ENCODE assay signal across 10 mouse cellular contexts in the genomic region with DNA sequence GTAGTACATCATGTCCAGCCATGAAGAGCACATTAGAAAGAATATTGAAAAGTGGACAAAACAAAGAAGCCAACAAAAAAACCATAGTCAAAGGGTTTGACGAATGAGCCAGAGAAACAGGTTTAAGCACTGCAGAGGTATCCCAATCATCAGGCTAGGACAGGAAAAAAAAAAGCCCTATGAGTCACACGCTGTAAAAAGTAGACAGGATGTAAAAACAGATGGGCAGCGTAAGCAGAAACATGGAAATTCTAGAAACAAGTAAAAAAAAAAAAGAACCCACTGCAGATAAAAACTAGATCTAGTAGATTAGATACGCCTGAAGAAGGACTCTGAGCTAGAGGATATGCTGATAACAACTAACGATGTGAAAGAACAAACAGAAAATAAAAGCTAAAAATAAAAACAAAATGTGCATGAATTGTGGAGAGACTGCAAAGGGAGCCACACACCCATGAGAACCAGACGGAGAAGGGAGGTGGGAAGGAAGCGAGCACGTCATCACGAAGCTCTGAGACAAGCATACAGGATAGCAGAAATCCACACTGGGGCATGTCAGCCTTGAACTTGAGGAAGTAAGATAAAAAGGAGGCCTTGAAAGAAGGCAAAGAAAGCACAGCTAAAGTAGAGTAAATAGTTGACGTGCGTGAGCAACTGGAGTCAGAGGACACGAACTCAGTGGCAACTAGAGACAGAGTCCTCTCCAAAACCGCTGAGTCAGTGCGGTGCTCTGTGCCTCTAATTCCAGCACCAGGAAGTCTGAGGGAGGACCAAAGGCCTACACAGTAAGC.
A peak's percentile ranks its signal among the peaks of the same experiment; 100 is the strongest.
DNase-seq lines count a peak whose midpoint lies in the region; ATAC-seq and TF ChIP-seq lines count a peak whose summit lies in the region.
"Had no signal": no experiment of that assay in that cellular context is flagged by ENCODE, and none has a peak within 500 bp of the region (broad histone marks: within the 10 kb centered on the region; RNA-seq: fewer than 3 reads in every experiment).

No protein-coding gene starts in this region.

- intact Hi-C loops in heart, postnatal 25 days (cut with DNase I), result loop anchor here (5.0 to 10.0 kb wide), 2 partner anchors 44 to 1101 kb away; no protein-coding TSS in a partner anchor

- no peaks in the 10 kb centered on the region for H3K36me3 ChIP-seq in heart, postnatal 0 days (replicated peaks; ENCODE audit: control insufficient read depth, insufficient read depth, low read length)
- H3K36me3 ChIP-seq: embryonic facial prominence, embryonic 13.5 days had no signal

- TF ChIP-seq CTCF in heart, postnatal 0 days (IDR thresholded peaks at IDR 0.05; ENCODE audit: low read depth), result no peak

- TF ChIP-seq EP300 in heart, postnatal 0 days (IDR thresholded peaks at IDR 0.05; ENCODE audit: low read depth), result no peak; the same call in 1 of the 2 replicates

- ATAC-seq in heart, postnatal 0 days (ENCODE audit: insufficient read depth, low read depth), result no peak
- no peak for ATAC-seq in inflammation-experienced regulatory T-cells, adult 6 months

- peak overlapping the region; percentile 62 for H3K27ac ChIP-seq in heart, postnatal 0 days (ENCODE audit: low read depth)
- H3K27ac ChIP-seq: embryonic facial prominence, embryonic 13.5 days had no signal

- H3K4me2 ChIP-seq in heart, postnatal 0 days (ENCODE audit: low read depth, low read length), result no peak overlapping the region
- H3K4me2 ChIP-seq: embryonic facial prominence, embryonic 13.5 days had no signal

- H3K4me3 ChIP-seq in heart, postnatal 0 days (ENCODE audit: low read depth, low read length), result no peak overlapping the region
- H3K4me3 ChIP-seq: embryonic facial prominence, embryonic 13.5 days had no signal

- H3K9ac ChIP-seq in heart, postnatal 0 days (replicated peaks; ENCODE audit: low read depth, low read length), result no peak overlapping the region
- H3K9ac ChIP-seq: embryonic facial prominence, embryonic 13.5 days had no signal

- no peaks in the 10 kb centered on the region for H3K27me3 ChIP-seq in heart, postnatal 0 days (ENCODE audit: control insufficient read depth, insufficient read depth, low read length)
- H3K27me3 ChIP-seq: embryonic facial prominence, embryonic 13.5 days had no signal

- H3K9me3 ChIP-seq in heart, postnatal 0 days (replicated peaks; ENCODE audit: control insufficient read depth, low read length), result no peaks in the 10 kb centered on the region

- 59% methylated on average over 14 of the region's 14 CpGs for WGBS in heart, postnatal 0 days

- H3K4me1 ChIP-seq in heart, postnatal 0 days (ENCODE audit: control insufficient read depth, insufficient read depth), result no peaks in the 10 kb centered on the region
- H3K4me1 ChIP-seq: embryonic facial prominence, embryonic 13.5 days had no signal

- DNase-seq in heart, adult 18-20 months, result peak; percentile 51 to 54
- no peak for DNase-seq in heart, postnatal 25 days (ENCODE audit: low spot score)
- DNase-seq in urinary bladder, postnatal 14 days (ENCODE audit: low spot score), result peak; percentile 12
- DNase-seq in urinary bladder, postnatal 25 days (ENCODE audit: low spot score), result no peak
- DNase-seq in heart, postnatal 0 days (ENCODE audit: low spot score), result peak; percentile 16
- peak; percentile 4 for DNase-seq in testis, postnatal 14 days (ENCODE audit: low spot score)
- no peak for DNase-seq in cerebellum, adult 11 months
- DNase-seq: spleen, adult 18-20 months had no signal

Comparison
In these comparisons a context has a peak if more than half of its experiments do, and no peak if none do; other contexts are left out.
1. DNase-seq: peak in heart, adult 18-20 months (2 of 2), urinary bladder, postnatal 14 days (single experiment), heart, postnatal 0 days (single experiment) and testis, postnatal 14 days (single experiment); none in heart, postnatal 25 days (single experiment), urinary bladder, postnatal 25 days (single experiment) and cerebellum, adult 11 months (single experiment).